Mouse (Mus musculus) brown adipose tissue, adult 24 weeks (tissue): ENCODE results near the gene Scube2. TPM values are rescaled to one million over a fixed set of nuclear protein-coding genes. Genes with fewer than 3 reads are reported as not detected.

ENCODE experiments used
- H3K27ac ChIP-seq: fragments of 200-500 bp; replicated peaks from 2 replicates; pipeline ENCODE4 v1.5.1; 2012; ENCODE audit warnings: low read depth, mild to moderate bottlenecking, low read length
- H3K4me1 ChIP-seq: fragments of 200-500 bp; 2 replicates; pipeline ENCODE4 v1.6.1; 2012; ENCODE audit warnings: low read length, mixed read lengths; ENCODE audit not compliant: control insufficient read depth, insufficient read depth, insufficient read length
- H3K4me3 ChIP-seq: fragments of 200-500 bp; 2 replicates; pipeline ENCODE4 v1.5.1; 2012; ENCODE audit warnings: low read depth, mild to moderate bottlenecking, low read length, moderate library complexity; ENCODE audit not compliant: insufficient read depth
- polyA plus RNA-seq: library from polyadenylated mRNA; stranded (reverse); fragments of >200 nt; gene quantifications from 2 replicates; pipeline ENCODE4 v1.2.4, GENCODE M21; 2012; ENCODE audit not compliant: missing spikeins, insufficient read depth, insufficient read length

Gene Scube2
- polyA plus RNA-seq, 1 experiment: not detected

DNA sequence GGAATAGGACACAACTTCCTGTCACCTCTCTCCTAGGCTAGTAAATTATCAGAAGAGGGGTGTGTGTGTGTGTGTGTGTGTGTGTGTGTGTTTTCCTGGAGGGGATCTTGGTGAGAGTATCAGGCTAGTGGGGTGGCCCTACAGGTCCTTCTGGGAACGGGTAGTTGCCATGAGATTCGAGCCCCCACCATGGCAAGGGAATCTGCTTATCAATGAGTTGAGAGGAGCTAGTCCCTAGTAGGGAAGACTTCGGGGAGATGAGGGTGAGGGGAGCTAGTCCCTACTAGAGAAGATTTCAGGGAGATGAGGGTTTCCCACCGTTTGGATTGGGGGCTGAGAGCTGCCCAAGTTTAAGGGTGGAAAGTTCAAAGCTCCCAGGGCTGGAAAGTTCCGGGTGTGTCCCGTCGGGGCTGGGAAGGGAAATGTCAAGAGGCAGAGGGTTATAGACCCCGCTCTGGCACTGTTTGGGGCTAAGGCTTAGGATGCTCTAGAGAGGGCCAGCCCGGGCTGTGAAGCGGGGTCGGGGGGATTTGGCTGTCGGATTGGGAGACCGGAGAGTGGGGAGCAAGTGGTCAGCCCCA is 114.0 kb downstream of the Scube2 start:
- Histone ChIP-seq H3K27ac (peak overlapping the region; percentile 83), H3K4me1 (peaks cover 3% of the 10 kb centered on the region; the same call in 1 of the 2 replicates)

More for the DNA sequence above, 114.0 kb downstream of the Scube2 start:
- H3K4me3 ChIP-seq: peak overlapping the region; percentile 100

Other genes with a start within 250 kb of the Scube2 start
- 6.9 and 13.4 TPM in 2 replicates for gene St5, start 162.1 kb downstream of the Scube2 start, polyA plus RNA-seq
- gene Akip1, start 162.0 kb downstream of the Scube2 start, polyA plus RNA-seq: 26.1 and 34.8 TPM in 2 replicates
- gene BC051019, start 141.8 kb downstream of the Scube2 start, polyA plus RNA-seq: not detected in 2 replicates
- gene Ascl3, start 134.0 kb downstream of the Scube2 start, polyA plus RNA-seq: not detected in 2 replicates
- gene Tmem9b, start 112.8 kb downstream of the Scube2 start, polyA plus RNA-seq: 47.8 and 65.8 TPM in 2 replicates
- gene Nrip3, start 83.7 kb downstream of the Scube2 start, polyA plus RNA-seq: not detected in 2 replicates
- gene Dennd5a, start 94.8 kb upstream of the Scube2 start, polyA plus RNA-seq: 94.7 and 95.4 TPM in 2 replicates
- gene Tmem41b, start 121.2 kb upstream of the Scube2 start, polyA plus RNA-seq: 39.6 and 66.6 TPM in 2 replicates
- 51.7 and 64.6 TPM in 2 replicates for gene Ipo7, start 152.6 kb upstream of the Scube2 start, polyA plus RNA-seq
- 4.5 and 7.8 TPM in 2 replicates for gene Zfp143, start 195.5 kb upstream of the Scube2 start, polyA plus RNA-seq